Mouse (Mus musculus) heart, embryonic 14.5 days (tissue): ENCODE data around the gene Elk4. TPM values are rescaled to one million over a fixed set of nuclear protein-coding genes. Genes with fewer than 3 reads are reported as not detected.

Experiments
- ATAC-seq: fragments of 200-750 bp; cut with Nextera tagmentation; 2 replicates; pipeline ENCODE4 v1.8.0; 2017; ENCODE audit warnings: low read depth, moderate TSS enrichment; ENCODE audit not compliant: insufficient number of reproducible peaks, insufficient read depth, low FRiP score
- H3K27ac ChIP-seq, 2 experiments: fragments of 200-500 bp in 1 of 2; fragments of 300-500 bp in 1 of 2; sonication (generic) in 1 of 2; replicated peaks in 1 of 2; 2 replicates each; pipeline ENCODE4 v1.5.1; 2012 to 2014; ENCODE audit warnings: low read depth in 2 of 2, low read length in 2 of 2, control low read depth in 1 of 2, mild to moderate bottlenecking in 1 of 2, mixed read lengths in 1 of 2; ENCODE audit not compliant: control insufficient read depth in 1 of 2, insufficient read depth in 1 of 2
- H3K27me3 ChIP-seq: fragments of 300-500 bp; sonication (generic); 2 replicates; pipeline ENCODE4 v1.6.1; 2014; ENCODE audit warnings: mild to moderate bottlenecking, low read length, control low read depth; ENCODE audit not compliant: control insufficient read depth, insufficient read depth
- H3K36me3 ChIP-seq: fragments of 300-500 bp; sonication (generic); 2 replicates; pipeline ENCODE4 v1.6.1; 2014; ENCODE audit warnings: mild to moderate bottlenecking, control low read depth, low read length, mixed read lengths; ENCODE audit not compliant: control insufficient read depth, insufficient read depth
- H3K4me1 ChIP-seq, 2 experiments: fragments of 200-500 bp in 1 of 2; fragments of 300-500 bp in 1 of 2; sonication (generic) in 1 of 2; 2 replicates each; pipeline ENCODE4 v1.6.1; 2012 to 2014; ENCODE audit warnings: low read length in 2 of 2, control low read depth in 1 of 2, mixed read lengths in 1 of 2; ENCODE audit not compliant: control insufficient read depth in 2 of 2, insufficient read depth in 2 of 2
- H3K4me2 ChIP-seq: fragments of 300-500 bp; sonication (generic); 2 replicates; pipeline ENCODE4 v1.6.1; 2014; ENCODE audit warnings: mild to moderate bottlenecking, low read length
- H3K4me3 ChIP-seq, 2 experiments: fragments of 200-500 bp in 1 of 2; fragments of 300-500 bp in 1 of 2; sonication (generic) in 1 of 2; 2 replicates each; pipeline ENCODE4 v1.5.1; 2012 to 2014; ENCODE audit warnings: low read length in 2 of 2, mild to moderate bottlenecking in 2 of 2, control low read depth in 1 of 2, low read depth in 1 of 2, moderate library complexity in 1 of 2; ENCODE audit not compliant: control insufficient read depth in 1 of 2, insufficient read depth in 1 of 2
- H3K9ac ChIP-seq: fragments of 300-500 bp; sonication (generic); 2 replicates; pipeline ENCODE4 v1.6.1; 2014; ENCODE audit warnings: mild to moderate bottlenecking, low read length
- H3K9me3 ChIP-seq: fragments of 300-500 bp; sonication (generic); 2 replicates; pipeline ENCODE4 v1.6.1; 2016; ENCODE audit warnings: low read length, control low read depth; ENCODE audit not compliant: control insufficient read depth
- WGBS: fragments of 180-500 bp; shearing (Covaris S2); extraction: QIAGEN DNeasy Blood & Tissue Kit; methylation state at CpG from one replicate; pipeline ENCODE4 v1.1.7; 2014; 5-methylcytosine and 5-hydroxymethylcytosine counted together
- polyA plus RNA-seq: library from polyadenylated mRNA; unstranded; fragments of >200 nt; fragmentation: Nextera tagmentation; extraction: Ambion mirVana; gene quantifications from 2 replicates; pipeline ENCODE4 v1.2.1, GENCODE M21; 2014

Gene Elk4
- polyA plus RNA-seq, 1 experiment from 2014 or later, result 24.7 TPM

GRCm38 (mm10) chr1:132058558-132058957, 51.2 kb downstream of the Elk4 start:
- no peak overlapping the region for H3K4me3 ChIP-seq
- 85% methylated on average over 5 of the region's 5 CpGs for WGBS

GRCm38 (mm10) chr1:132060036-132060769, 52.8 kb downstream of the Elk4 start:
- no peak overlapping the region for H3K4me3 ChIP-seq
- H3K36me3 ChIP-seq, result no peaks in the 10 kb centered on the region
- no peak overlapping the region for H3K27ac ChIP-seq
- H3K4me2 ChIP-seq, result no peak overlapping the region
- H3K9me3 ChIP-seq, result no peaks in the 10 kb centered on the region
- no peak overlapping the region for H3K9ac ChIP-seq
- WGBS, result 18% methylated on average over 7 of the region's 7 CpGs
- ATAC-seq, result no peak
- peaks cover 12% of the 10 kb centered on the region for H3K27me3 ChIP-seq
- peaks cover 0 to 3% of the 10 kb centered on the region in 2 experiments; a peak in 1 of 4 replicates for H3K4me1 ChIP-seq

More at GRCm38 (mm10) chr1:132058558-132058957, 51.2 kb downstream of the Elk4 start:
- ATAC-seq, result no peak
- peaks cover 2% of the 10 kb centered on the region; the same call in 1 of the 2 replicates for H3K27me3 ChIP-seq
- H3K4me1 ChIP-seq, result peaks cover 0 to 3% of the 10 kb centered on the region in 2 experiments; a peak in 1 of 4 replicates
- H3K36me3 ChIP-seq, result no peaks in the 10 kb centered on the region
- H3K9me3 ChIP-seq, result no peaks in the 10 kb centered on the region
- H3K9ac ChIP-seq, result no peak overlapping the region
- no peak overlapping the region for H3K4me2 ChIP-seq
- no peak overlapping the region for H3K27ac ChIP-seq

GRCm38 (mm10) chr1:132061750-132062541, 54.5 kb downstream of the Elk4 start:
- Histone ChIP-seq H3K4me1 (peaks cover 0 to 3% of the 10 kb centered on the region in 2 experiments; a peak in 1 of 4 replicates), H3K36me3 (no peaks in the 10 kb centered on the region), H3K9me3 (no peaks in the 10 kb centered on the region), H3K9ac (no peak overlapping the region), H3K27ac (no peak overlapping the region), H3K27me3 (peaks cover 29% of the 10 kb centered on the region), H3K4me2 (no peak overlapping the region), H3K4me3 (no peak overlapping the region)
- WGBS, result 62% methylated on average over 6 of the region's 6 CpGs
- no peak for ATAC-seq

- Histone ChIP-seq H3K4me2 (no peak overlapping the region), H3K9ac (no peak overlapping the region), H3K4me3 (no peak overlapping the region), H3K36me3 (no peaks in the 10 kb centered on the region), H3K27ac (no peak overlapping the region), H3K27me3 (peaks cover 36% of the 10 kb centered on the region), H3K9me3 (no peaks in the 10 kb centered on the region), H3K4me1 (peaks cover 4 to 8% of the 10 kb centered on the region in 2 experiments; a peak in 3 of 4 replicates)
- 73% methylated on average over 4 of the region's 4 CpGs for WGBS
- no peak for ATAC-seq
Observed at GRCm38 (mm10) chr1:132063096-132063495, 55.7 kb downstream of the Elk4 start.

GRCm38 (mm10) chr1:132065001-132065400, 57.6 kb downstream of the Elk4 start:
- H3K27me3 ChIP-seq, result peaks cover 54% of the 10 kb centered on the region
- H3K4me3 ChIP-seq, result no peak overlapping the region
- H3K36me3 ChIP-seq, result no peaks in the 10 kb centered on the region
- peaks cover 4 to 5% of the 10 kb centered on the region in 2 experiments; a peak in 2 of 4 replicates for H3K4me1 ChIP-seq
- no peak overlapping the region for H3K27ac ChIP-seq
- 38% methylated on average over 1 of the region's 1 CpGs for WGBS
- no peaks in the 10 kb centered on the region for H3K9me3 ChIP-seq
- no peak overlapping the region for H3K4me2 ChIP-seq
- H3K9ac ChIP-seq, result no peak overlapping the region
- no peak for ATAC-seq

- H3K36me3 ChIP-seq, result no peaks in the 10 kb centered on the region
- ATAC-seq, result no peak
- 60% methylated on average over 8 of the region's 8 CpGs for WGBS
- no peak overlapping the region for H3K27ac ChIP-seq
- no peaks in the 10 kb centered on the region for H3K9me3 ChIP-seq
- no peak overlapping the region for H3K4me2 ChIP-seq
- H3K9ac ChIP-seq, result no peak overlapping the region
- peaks cover 54% of the 10 kb centered on the region for H3K27me3 ChIP-seq
- no peak overlapping the region for H3K4me3 ChIP-seq
- H3K4me1 ChIP-seq, result peaks cover 4 to 5% of the 10 kb centered on the region in 2 experiments; a peak in 2 of 4 replicates
Observed at GRCm38 (mm10) chr1:132065475-132066172, 58.2 kb downstream of the Elk4 start.
